Mouse (Mus musculus): Measurements from ENCODE around the gene Gpr83. TPM values are rescaled to one million over a fixed set of nuclear protein-coding genes. Genes with fewer than 3 reads are reported as not detected.
"Not testable (repeated sequence)": the region's sequence is repeated elsewhere in the genome, so short reads cannot be mapped to it uniquely, and the experiment has no call there.

Gpr83 gene
- total RNA-seq, 1 experiment from 2014 or later, result not detected

GRCm38 (mm10) chr9:14866957-14867356 is 6.9 kb downstream of the Gpr83 start:
- ATAC-seq (replicated peaks; ENCODE audit: low read depth, poor library complexity, severe bottlenecking), result peak; percentile 100

- no peak for ATAC-seq (replicated peaks; ENCODE audit: low read depth, poor library complexity, severe bottlenecking)
Measured at GRCm38 (mm10) chr9:14868326-14868725, 8.3 kb downstream of the Gpr83 start.

- ATAC-seq (replicated peaks; ENCODE audit: low read depth, poor library complexity, severe bottlenecking), result no peak
Measured at GRCm38 (mm10) chr9:14870377-14870776, 10.4 kb downstream of the Gpr83 start.

- no peak for ATAC-seq (replicated peaks; ENCODE audit: low read depth, poor library complexity, severe bottlenecking)
Measured at GRCm38 (mm10) chr9:14870802-14871201, 10.8 kb downstream of the Gpr83 start.

- no peak for ATAC-seq (replicated peaks; ENCODE audit: low read depth, poor library complexity, severe bottlenecking)
Measured at GRCm38 (mm10) chr9:14871536-14871935, 11.5 kb downstream of the Gpr83 start.

GRCm38 (mm10) chr9:14872181-14872930 is 12.3 kb downstream of the Gpr83 start:
- ATAC-seq (replicated peaks; ENCODE audit: low read depth, poor library complexity, severe bottlenecking), result no peak

- no peak for ATAC-seq (replicated peaks; ENCODE audit: low read depth, poor library complexity, severe bottlenecking)
Measured at GRCm38 (mm10) chr9:14875743-14876507, 15.9 kb downstream of the Gpr83 start.

- ATAC-seq (replicated peaks; ENCODE audit: low read depth, poor library complexity, severe bottlenecking), result not testable (repeated sequence)
Measured at GRCm38 (mm10) chr9:14876566-14876965, 16.6 kb downstream of the Gpr83 start.

GRCm38 (mm10) chr9:14884641-14885040 is 24.6 kb downstream of the Gpr83 start:
- peak; percentile 42; the same call in 1 of the 2 replicates for ATAC-seq (replicated peaks; ENCODE audit: low read depth, poor library complexity, severe bottlenecking)

- ATAC-seq (replicated peaks; ENCODE audit: low read depth, poor library complexity, severe bottlenecking), result peak; percentile 62; the same call in 1 of the 2 replicates
Measured at GRCm38 (mm10) chr9:14885151-14885550, 25.1 kb downstream of the Gpr83 start.

GRCm38 (mm10) chr9:14885954-14886353 is 25.9 kb downstream of the Gpr83 start:
- no peak for ATAC-seq (replicated peaks; ENCODE audit: low read depth, poor library complexity, severe bottlenecking)

- no peak; the same call in 1 of the 2 replicates for ATAC-seq (replicated peaks; ENCODE audit: low read depth, poor library complexity, severe bottlenecking)
Measured at GRCm38 (mm10) chr9:14887787-14888382, 27.9 kb downstream of the Gpr83 start.

- no peak for ATAC-seq (replicated peaks; ENCODE audit: low read depth, poor library complexity, severe bottlenecking)
Measured at GRCm38 (mm10) chr9:14888671-14889070, 28.7 kb downstream of the Gpr83 start.

GRCm38 (mm10) chr9:14890699-14891098 is 30.7 kb downstream of the Gpr83 start:
- no peak for ATAC-seq (replicated peaks; ENCODE audit: low read depth, poor library complexity, severe bottlenecking)

- no peak for ATAC-seq (replicated peaks; ENCODE audit: low read depth, poor library complexity, severe bottlenecking)
Measured at GRCm38 (mm10) chr9:14891891-14892290, 31.9 kb downstream of the Gpr83 start.

GRCm38 (mm10) chr9:14893388-14893787 is 33.4 kb downstream of the Gpr83 start:
- ATAC-seq (replicated peaks; ENCODE audit: low read depth, poor library complexity, severe bottlenecking), result peak; percentile 66

- ATAC-seq (replicated peaks; ENCODE audit: low read depth, poor library complexity, severe bottlenecking), result no peak
Measured at GRCm38 (mm10) chr9:14894628-14895027, 34.6 kb downstream of the Gpr83 start.

- ATAC-seq (replicated peaks; ENCODE audit: low read depth, poor library complexity, severe bottlenecking), result no peak
Measured at GRCm38 (mm10) chr9:14895237-14895835, 35.3 kb downstream of the Gpr83 start.

- no peak for ATAC-seq (replicated peaks; ENCODE audit: low read depth, poor library complexity, severe bottlenecking)
Measured at GRCm38 (mm10) chr9:14897102-14897501, 37.1 kb downstream of the Gpr83 start.

GRCm38 (mm10) chr9:14901757-14902156 is 41.7 kb downstream of the Gpr83 start:
- no peak for ATAC-seq (replicated peaks; ENCODE audit: low read depth, poor library complexity, severe bottlenecking)

Measured in common myeloid progenitor, adult 5-6 weeks (primary cell).